Mouse (Mus musculus) R1 (cell line): Measurements from ENCODE around the gene Chic2.
A peak's percentile ranks its signal among the peaks of the same experiment; 100 is the strongest.

Experiments
- DNase-seq: peaks from one replicate; pipeline ENCODE4 v3.0.0-alpha.2; 2018; ENCODE audit warnings: low read depth, low spot score

The Chic2 gene

DNA sequence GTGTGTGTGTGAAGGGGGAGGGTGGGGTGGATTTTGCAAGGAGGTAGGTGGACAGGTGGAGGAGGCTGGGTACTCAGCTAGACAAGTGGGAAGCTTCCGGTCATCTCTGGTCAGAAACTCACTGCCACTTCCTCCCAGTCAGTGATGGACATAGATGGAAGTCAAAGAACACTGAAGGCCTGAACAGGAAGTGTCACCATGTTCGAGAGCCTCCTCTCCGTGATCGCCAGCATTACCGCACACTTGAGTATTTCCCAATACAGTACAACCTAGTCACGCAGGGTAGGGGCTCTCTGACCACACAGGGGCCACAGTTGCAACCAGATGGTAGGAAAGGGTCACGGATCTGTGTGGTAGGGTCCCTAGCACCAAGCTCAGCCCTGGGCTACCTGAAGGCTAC, 69.1 kb downstream of the Chic2 start:
- DNase-seq, result no peak

DNA sequence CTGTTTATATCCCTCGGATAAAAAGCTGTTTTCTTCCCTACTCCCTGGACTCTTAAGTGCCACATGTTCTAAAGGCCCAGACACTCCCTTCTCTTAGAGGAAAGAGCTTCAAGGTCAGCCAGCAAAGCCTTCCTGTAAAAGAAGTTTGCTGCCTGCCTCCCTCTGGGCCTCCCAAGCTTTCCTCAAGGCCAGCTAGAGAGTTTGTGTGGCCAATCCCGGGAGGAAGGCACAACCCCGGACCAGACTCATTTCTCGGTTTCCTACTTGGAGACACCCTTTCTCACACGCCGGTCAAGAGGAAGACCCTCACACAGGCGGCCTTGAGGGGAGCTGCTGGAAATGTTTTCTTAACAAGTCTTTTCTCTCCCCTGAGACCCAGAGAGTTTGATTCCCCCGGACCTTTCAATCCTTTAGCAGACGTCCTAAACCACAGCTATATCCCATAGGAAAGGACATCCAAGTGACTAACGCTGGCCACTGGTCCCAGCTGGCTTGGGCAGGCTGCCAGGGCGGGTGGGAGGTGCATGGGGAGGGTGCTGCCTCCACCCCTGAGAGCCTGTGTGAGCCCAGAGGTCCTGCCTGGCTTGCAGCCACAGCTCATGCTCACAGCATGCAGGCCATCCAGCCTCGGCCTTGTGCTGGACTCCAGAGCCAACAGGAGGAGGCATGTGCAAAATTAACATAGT, 69.7 kb downstream of the Chic2 start:
- peak; percentile 38 for DNase-seq

DNA sequence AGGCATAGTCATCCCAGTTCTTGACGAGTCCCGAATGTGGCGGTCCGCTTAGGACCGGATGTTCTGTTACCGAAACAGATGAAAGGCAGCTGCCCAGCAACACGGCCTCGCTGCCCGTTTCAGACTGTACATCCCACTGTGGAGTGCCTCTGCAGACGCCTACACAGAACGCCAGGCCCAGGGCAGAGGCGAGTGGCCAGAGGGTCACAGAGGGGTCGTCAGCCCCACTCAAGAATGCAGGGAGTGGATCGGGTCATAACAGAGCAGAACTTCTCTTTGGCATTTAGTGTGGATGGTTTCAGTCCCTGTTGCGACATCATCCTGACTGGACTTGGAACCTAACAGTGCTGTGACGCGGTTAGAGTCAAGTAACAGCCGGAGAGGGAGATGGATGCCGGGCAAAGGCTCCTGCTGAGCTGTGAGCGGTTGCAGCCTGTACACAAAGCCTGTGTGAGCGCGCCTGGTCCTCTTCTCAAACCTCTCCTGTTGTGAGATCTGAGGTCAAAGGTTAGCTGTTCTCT, 70.5 kb downstream of the Chic2 start:
- DNase-seq, result peak; percentile 45

DNA sequence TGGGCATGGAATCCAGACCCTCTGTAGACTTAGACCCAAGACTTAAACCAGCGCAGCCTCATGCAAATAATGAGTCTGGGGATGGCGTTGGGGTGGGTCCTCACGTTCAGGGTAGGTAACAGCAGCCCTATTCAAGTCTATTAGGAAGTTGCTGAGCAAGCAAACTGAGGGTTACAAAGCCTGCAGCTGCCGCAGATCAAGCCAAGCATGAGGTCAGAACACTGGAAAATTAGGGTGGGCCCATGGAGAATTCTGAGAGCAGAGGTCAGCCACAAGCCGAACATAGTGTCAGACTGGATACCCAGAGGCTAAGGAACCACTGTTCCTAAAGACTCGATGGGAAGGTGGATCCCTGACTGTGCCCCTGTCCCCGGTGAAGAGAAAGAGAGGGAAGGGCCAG, 73.2 kb downstream of the Chic2 start:
- DNase-seq, result no peak

DNA sequence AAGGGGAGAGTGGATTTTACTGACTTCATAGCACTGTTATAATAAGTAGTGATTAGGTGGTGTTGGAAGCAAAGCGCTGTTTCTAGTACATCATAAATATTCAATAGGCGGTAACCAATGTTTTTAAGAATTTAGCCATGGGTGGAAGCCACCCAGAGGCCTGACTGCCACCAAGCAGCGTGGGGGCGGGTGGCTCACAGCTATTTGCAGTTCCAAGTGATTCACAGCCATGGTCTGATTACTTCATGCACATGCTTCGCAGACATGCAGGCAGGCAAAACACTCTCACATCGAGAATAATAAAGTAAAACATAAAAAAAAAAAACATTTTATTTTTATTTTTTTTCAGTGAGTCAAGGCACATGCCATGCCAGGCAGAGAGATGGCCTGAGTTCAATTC, 75.2 kb downstream of the Chic2 start:
- DNase-seq, result no peak

DNA sequence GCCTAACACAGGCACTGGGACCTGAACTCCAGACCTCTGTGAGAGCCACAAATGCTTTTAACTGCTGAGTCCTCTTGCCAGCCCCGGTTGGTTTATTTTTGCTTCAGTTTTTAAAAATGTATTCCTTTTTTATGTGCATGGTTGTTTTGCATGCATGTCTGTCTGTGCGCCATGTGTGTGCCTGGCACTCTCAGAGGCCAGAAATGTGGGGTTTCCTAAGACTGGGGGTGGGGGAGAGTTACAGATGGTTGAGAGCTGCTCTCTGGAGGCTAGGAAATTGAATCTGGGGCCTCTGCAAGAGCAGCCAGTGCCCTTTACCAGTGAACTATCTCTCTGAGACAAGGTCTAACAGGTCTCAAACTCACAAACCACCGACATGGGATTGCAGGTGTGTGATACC, 76.7 kb downstream of the Chic2 start:
- no peak for DNase-seq

DNA sequence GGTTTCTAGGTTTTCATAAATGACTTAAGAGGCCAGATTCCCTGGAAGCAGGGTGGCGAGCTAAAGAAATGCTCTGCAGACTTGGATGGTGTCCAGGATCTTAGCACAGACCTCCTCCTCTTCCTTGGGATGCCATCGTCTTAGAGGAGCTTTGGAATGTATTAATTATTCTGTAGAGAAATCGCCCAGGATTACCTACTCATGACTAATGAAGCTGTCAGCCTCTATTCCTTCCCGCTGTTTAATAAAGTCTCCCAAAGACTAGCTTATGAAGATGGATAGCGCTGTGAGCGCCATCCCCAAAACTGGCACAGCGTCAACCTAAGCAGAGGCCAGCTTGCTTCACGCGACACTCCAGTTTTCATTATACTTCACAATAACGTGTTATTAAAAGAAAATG, 77.7 kb downstream of the Chic2 start:
- no peak for DNase-seq

DNA sequence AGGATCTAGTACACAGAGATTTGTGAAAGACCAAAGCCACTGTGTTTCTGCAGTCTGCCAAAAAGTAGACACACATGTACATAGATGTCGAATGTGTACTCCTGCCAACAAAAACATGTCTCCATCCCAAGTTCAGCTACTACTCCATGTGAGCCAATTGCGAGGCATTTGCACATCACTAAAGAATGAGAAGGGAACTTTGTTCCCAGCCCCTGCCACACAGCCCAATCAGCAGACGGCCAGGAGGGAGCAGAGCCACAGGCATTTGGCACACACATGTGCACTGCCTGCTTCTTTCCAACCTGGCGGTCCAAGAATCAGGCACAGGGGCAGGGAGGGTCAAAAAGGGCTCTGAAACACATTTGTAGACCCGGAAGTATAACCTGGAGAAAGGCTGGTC, 81.8 kb downstream of the Chic2 start:
- DNase-seq, result no peak

DNA sequence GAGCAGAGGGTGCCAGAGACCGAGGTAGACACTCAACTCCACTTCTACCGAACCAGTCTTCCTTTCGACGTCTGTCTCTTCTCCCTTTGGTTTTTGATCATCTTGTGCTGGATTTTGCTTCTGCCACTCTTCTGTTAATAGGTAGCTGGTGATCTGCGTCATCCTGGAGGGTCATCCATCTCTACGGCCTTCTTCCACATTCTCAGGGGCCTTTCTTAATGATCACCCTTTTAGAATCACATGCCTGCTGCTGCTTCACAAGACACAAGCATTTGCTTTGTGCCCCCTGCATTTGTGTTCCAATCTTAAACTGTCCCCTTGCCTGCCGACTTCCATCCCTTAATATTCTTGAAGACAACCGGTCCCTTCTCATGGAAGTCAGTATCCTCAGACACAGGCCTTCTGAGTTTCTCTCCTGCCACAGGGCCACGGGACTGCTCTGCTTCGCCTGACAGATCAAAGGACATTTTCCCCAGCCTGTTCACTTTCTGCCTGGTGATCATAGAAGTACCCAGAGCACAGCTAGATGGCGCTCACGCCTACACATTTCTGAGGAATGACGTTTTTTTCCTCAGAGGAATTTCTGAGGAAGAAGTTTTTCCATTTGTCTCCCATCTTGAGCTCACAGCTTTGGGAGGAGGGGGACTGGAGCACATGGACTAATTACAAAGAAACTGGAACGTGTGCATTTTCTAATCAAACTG, 83.6 kb downstream of the Chic2 start:
- peak; percentile 71 for DNase-seq

DNA sequence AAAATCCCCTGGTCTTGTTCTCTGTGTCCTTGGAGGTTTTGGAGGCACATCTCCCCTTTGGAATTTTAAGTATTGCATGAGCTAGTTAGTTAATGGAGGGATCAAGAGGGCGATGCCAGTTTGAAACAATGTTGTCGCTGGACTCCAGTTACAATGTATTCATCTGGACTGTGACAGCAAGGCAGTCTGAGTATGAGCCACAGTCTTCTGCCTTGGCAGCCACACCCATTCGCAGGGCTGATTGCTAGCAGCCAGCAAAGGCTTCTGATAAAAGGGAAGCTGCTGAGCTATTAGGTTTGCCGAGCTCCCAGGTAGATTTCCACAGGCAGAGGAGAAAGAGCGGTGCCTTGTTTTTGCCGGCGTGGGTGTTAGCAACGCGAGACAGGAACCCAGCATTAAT, 84.3 kb downstream of the Chic2 start:
- no peak for DNase-seq

DNA sequence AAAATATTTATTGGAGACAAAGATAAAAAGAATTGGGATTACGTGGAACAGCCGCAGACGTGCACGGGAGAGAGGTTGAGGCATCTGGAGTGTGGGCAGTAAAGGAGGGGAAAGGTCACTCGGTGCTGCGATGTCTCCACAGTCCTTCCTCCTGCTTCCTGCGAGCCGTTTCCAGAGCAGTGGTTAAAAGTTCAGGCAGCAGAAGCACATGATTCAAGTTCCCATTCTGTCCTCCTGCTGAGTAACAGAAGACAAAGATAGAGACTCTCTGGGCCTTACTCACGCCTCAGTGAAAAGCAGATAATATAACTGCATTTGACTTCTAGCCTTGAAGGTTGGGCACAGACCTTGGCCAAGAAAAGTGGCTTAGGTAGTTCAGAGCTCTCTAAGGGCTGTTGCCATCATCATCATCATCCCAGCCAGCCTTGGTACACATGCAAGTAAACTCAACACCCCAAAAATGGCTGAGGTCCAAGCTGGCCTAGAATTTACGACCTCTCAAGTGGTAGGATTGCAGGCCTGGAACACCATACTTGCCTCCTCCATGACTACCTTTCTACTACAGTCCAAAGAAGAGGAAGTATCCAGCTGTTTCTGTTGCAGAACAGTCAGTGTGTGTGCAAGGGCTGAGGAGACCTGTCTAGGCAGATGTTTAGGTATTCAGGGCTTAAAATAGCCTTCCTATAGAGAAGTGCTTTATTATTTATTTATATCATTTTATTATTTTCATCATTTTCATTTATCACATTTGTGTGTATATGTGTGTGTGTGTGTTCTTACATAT, 87.1 kb downstream of the Chic2 start:
- DNase-seq, result no peak

DNA sequence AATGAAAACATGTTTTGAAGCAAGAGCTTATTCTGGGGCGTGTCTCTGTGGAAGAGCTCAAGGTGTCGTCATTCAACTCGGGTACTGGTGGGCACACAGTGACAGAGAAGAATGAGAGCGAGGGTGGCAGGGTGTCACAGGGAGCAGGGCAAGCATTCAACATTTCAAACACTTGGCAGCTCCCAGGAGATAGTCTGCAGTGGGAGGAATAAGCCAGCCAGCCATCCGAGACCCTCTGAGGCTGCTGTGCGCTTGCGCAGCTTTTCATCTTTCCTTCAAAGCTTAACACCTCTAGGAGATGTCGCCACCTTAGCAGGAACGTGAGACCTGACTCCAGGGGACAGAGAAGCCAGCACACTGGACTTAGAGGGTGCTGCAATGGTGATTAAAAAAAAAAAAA, 88.2 kb downstream of the Chic2 start:
- no peak for DNase-seq

DNA sequence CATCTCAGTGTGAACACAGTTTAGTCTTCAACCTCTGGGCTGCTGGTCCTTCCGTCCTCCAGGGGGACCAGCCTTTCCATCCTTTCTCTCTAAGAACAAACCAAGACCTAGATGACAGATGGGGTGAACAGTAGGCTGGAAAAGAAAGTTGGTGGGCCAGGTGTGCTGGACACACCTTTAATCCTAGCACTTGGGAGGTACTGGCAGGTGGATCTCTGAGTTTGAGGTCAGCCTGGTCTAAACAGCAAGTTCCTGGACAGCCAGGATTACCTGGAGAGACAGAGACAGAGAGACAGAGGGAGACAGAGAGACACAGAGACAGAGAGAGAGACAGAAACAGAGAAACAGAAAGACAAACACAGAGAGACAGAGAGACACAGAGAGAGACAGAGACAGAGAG, 89.0 kb downstream of the Chic2 start:
- DNase-seq, result no peak

DNA sequence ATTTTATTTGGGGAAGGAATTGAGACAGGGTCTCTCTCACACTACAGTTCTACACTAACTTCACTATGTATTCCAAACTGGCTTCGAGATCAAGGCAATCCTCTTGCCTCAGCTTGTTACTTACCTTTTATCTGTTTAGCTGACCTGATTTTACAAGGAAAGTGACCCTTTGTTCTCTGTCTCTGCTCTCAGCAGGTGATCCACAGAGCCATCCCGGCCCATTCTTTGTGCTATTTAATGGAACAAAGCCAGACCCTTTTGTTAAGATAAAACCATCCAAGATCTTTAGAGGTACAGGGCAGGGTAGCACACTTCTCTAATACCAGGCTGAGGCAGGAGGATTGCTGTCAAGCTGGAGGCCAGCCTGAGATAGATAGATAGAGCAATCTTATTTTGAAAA, 91.6 kb downstream of the Chic2 start:
- DNase-seq, result peak; percentile 95

DNA sequence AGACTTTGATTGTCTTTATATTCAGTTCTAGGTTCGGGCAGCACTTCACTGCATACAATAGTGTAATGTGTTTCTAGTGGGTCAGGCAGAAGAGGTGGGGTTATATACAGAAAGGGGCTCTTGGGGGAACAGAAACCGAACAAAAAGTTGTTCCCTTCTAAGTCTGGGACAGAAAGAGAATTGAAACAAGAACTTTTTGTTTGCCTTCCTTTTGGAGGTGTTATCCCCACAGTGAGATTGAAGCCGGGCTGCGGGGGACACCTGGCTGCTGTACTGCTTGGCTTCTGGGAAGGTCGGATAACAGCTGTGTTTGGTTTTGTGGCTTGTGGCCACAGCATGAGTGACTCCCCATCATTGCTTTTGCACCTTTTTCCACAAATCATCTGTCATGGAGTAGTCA, 93.2 kb downstream of the Chic2 start:
- DNase-seq, result no peak

DNA sequence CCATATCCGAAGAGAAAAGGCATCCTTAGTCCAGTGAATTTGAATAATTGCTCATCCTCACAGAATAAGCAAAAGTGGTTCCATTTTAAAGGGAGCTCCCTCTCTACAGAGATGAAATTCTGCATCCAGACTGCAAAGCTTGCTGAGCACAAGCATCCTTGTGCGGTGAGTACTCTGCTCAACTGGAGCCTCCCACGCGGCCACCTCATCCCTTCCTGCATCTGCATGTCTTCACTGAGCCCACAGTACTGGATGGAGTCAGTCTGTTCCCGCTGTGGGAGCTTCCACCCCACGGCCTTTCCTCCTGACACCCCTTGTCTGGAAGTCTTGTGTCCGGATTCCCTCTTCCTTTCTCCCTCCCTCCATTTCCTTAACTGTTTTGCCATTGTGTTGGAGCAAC, 95.3 kb downstream of the Chic2 start:
- no peak for DNase-seq

DNA sequence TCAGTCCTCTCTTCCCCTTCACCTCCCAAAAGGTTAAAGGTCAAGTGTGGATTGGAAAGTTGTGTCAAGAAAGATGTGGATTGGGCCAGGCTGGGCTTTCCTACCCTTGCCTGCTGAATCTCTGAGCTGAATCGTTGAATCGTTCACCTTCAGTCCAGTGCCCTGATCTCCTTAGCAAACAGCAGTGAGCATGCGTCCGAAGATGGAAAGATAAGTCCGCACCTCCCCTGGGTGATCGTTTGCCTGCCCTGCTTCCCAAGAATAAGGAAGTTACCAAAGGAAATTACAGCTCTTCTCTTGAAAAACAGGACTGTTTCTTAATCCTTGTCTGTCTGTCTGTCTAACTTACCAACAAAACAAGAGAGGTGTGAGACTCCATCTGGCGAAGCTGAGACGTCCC, 96.1 kb downstream of the Chic2 start:
- no peak for DNase-seq
